Mouse (Mus musculus) MEL (cell line): ENCODE data around the gene Soga1.

ENCODE experiments used
- CTCF ChIP-seq, 3 experiments: IDR thresholded peaks in 2 of 3; conservative IDR thresholded peaks in 1 of 3; 2 replicates each; pipeline ENCODE4 v1.5.1; 2011 to 2012; ENCODE audit warnings: low read length in 3 of 3, low read depth in 2 of 3, mild to moderate bottlenecking in 2 of 3, improper control_type of control experiment in 1 of 3, inconsistent platforms in 1 of 3, mixed read lengths in 1 of 3, moderate library complexity in 1 of 3; ENCODE audit not compliant: control insufficient read depth in 1 of 3, insufficient read depth in 1 of 3, poor library complexity in 1 of 3, severe bottlenecking in 1 of 3
- EP300 ChIP-seq, 2 experiments: IDR thresholded peaks; 2 replicates each; pipeline ENCODE4 v1.6.1; 2011; ENCODE audit warnings: improper control_type of control experiment in 2 of 2, low read length in 2 of 2, low read depth in 1 of 2, mild to moderate bottlenecking in 1 of 2
- POLR2A ChIP-seq, 2 experiments: IDR thresholded peaks; 2 replicates each; pipeline ENCODE4 v1.6.1; 2011 to 2012; ENCODE audit warnings: low read length in 2 of 2, mild to moderate bottlenecking in 2 of 2, control low read depth in 1 of 2, improper control_type of control experiment in 1 of 2, low read depth in 1 of 2, moderate library complexity in 1 of 2; ENCODE audit not compliant: control insufficient read depth in 1 of 2, insufficient read depth in 1 of 2, poor library complexity in 1 of 2
- TBP ChIP-seq: IDR thresholded peaks from 2 replicates; pipeline ENCODE4 v1.8.0; 2011; ENCODE audit warnings: low read depth, low read length, improper control_type of control experiment
- TCF12 ChIP-seq: IDR thresholded peaks from 2 replicates; pipeline ENCODE4 v1.6.1; 2014; ENCODE audit warnings: low read depth, mild to moderate bottlenecking, inconsistent platforms, low read length, improper control_type of control experiment, moderate library complexity
- USF1 ChIP-seq: IDR thresholded peaks from 2 replicates; pipeline ENCODE4 v1.6.1; 2014; ENCODE audit warnings: low read depth, mild to moderate bottlenecking, inconsistent platforms, low read length, improper control_type of control experiment, moderate library complexity
- ZC3H11A ChIP-seq: IDR thresholded peaks from 2 replicates; pipeline ENCODE4 v1.6.1; 2012; ENCODE audit warnings: low read depth, mild to moderate bottlenecking, inconsistent platforms, low read length, improper control_type of control experiment

DNA sequence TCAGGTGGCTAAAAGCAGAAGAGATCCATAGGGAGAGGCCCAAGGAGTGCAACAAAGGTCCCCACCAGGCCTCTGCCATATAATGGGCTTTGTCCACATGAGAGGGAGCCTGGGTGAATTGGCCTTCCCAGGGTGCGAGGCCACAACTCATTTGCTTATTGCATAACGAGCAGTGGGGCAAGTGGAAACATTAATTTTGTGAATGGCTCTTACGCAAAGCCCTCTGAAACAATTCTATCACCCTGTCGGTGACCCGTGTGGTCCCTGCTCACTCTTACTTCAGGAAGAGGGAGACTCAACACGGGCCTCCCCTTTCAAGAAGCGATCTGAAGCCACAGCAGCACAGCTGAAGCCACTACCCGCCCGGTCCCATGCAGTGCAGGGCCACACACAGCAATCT, 41.8 kb downstream of the Soga1 start:
- TF ChIP-seq USF1 (no peak), EP300 (IDR thresholded peaks at IDR 0.05; ENCODE audit: low read depth in 1 of 2, low read length in 2 of 2) (no peak), TCF12 (no peak), TBP (no peak), ZC3H11A (no peak), CTCF (IDR thresholded peaks at IDR 0.05 in 2 of 3, conservative IDR thresholded peaks at IDR 0.05 in 1 of 3; ENCODE audit: control insufficient read depth in 1 of 3, insufficient read depth in 1 of 3, low read depth in 2 of 3, low read length in 3 of 3, poor library complexity in 1 of 3, severe bottlenecking in 1 of 3) (no peak), POLR2A (IDR thresholded peaks at IDR 0.05; ENCODE audit: control insufficient read depth in 1 of 2, insufficient read depth in 1 of 2, low read depth in 1 of 2, low read length in 2 of 2, poor library complexity in 1 of 2) (no peak)
